Mouse (Mus musculus) limb, embryonic 10.5 days (tissue): Measurements from ENCODE around the gene Isca2. TPM values are rescaled to one million over a fixed set of nuclear protein-coding genes. Genes with fewer than 3 reads are reported as not detected.

ENCODE experiments used
- DNase-seq: peaks from one replicate; pipeline ENCODE4 v3.0.0-alpha.2; 2017; ENCODE audit warnings: low spot score
- H3K27ac ChIP-seq: fragments of 300-500 bp; sonication (generic); 2 replicates; pipeline ENCODE4 v1.5.1; 2016; ENCODE audit warnings: mild to moderate bottlenecking
- H3K27me3 ChIP-seq: fragments of 300-500 bp; sonication (generic); 2 replicates; pipeline ENCODE4 v1.6.1; 2016; ENCODE audit warnings: low read depth, mild to moderate bottlenecking; ENCODE audit not compliant: poor library complexity, severe bottlenecking
- H3K36me3 ChIP-seq: fragments of 300-500 bp; sonication (generic); 2 replicates; pipeline ENCODE4 v1.6.1; 2016; ENCODE audit warnings: mild to moderate bottlenecking, moderate library complexity
- H3K4me1 ChIP-seq: fragments of 300-500 bp; sonication (generic); 2 replicates; pipeline ENCODE4 v1.6.1; 2016
- H3K4me3 ChIP-seq: fragments of 300-500 bp; sonication (generic); 2 replicates; pipeline ENCODE4 v1.5.1; 2016; ENCODE audit warnings: mild to moderate bottlenecking, moderate library complexity
- H3K9me3 ChIP-seq: fragments of 300-500 bp; sonication (generic); replicated peaks from 2 replicates; pipeline ENCODE4 v1.6.1; 2016; ENCODE audit warnings: mild to moderate bottlenecking
- WGBS: fragments of 180-500 bp; shearing (Covaris S2); methylation state at CpG from one replicate; pipeline ENCODE4 v1.1.7; 2016; 5-methylcytosine and 5-hydroxymethylcytosine counted together
- polyA plus RNA-seq: library from polyadenylated mRNA; unstranded; fragments of >200 nt; fragmentation: Nextera tagmentation; extraction: Ambion mirVana; gene quantifications from 2 replicates; pipeline ENCODE4 v1.2.1, GENCODE M21; 2016

Gene Isca2
- 118 and 137 TPM in 2 replicates for polyA plus RNA-seq

GRCm38 (mm10) chr12:84772726-84773441 lies at the start of gene Isca2, which contains the start of gene Npc2:
Gene Isca2, plus strand, starts transcription at chr12:84773251.
Gene Npc2, minus strand, starts transcription at chr12:84773152.
- Histone ChIP-seq H3K9me3 (no peaks in the 10 kb centered on the region), H3K27ac (peak within 1 kb of the TSS; percentile 94), H3K27me3 (no peaks in the 10 kb centered on the region), H3K4me3 (peak within 1 kb of the TSS; percentile 83), H3K36me3 (peaks cover 42% of the 10 kb centered on the region), H3K4me1 (peaks cover 25% of the 10 kb centered on the region)
- DNase-seq, result peak; percentile 96
- under 1% methylated on average over 50 of the region's 50 CpGs for WGBS

GRCm38 (mm10) chr12:84726391-84726790 lies 46.7 kb upstream of the Isca2 start:
- Histone ChIP-seq H3K9me3 (no peaks in the 10 kb centered on the region), H3K27me3 (no peaks in the 10 kb centered on the region), H3K36me3 (no peaks in the 10 kb centered on the region), H3K27ac (no peak overlapping the region), H3K4me1 (peaks cover 5% of the 10 kb centered on the region; the same call in 1 of the 2 replicates), H3K4me3 (no peak overlapping the region)
- no peak for DNase-seq
- 92% methylated on average over 4 of the region's 4 CpGs for WGBS

GRCm38 (mm10) chr12:84726986-84727385 lies 46.1 kb upstream of the Isca2 start:
- Histone ChIP-seq H3K36me3 (no peaks in the 10 kb centered on the region), H3K27ac (no peak overlapping the region), H3K4me3 (no peak overlapping the region), H3K27me3 (no peaks in the 10 kb centered on the region), H3K4me1 (peaks cover 5% of the 10 kb centered on the region; the same call in 1 of the 2 replicates), H3K9me3 (no peaks in the 10 kb centered on the region)
- WGBS, result 34% methylated on average over 4 of the region's 4 CpGs
- DNase-seq, result no peak

GRCm38 (mm10) chr12:84727434-84727833 lies 45.6 kb upstream of the Isca2 start:
- H3K36me3 ChIP-seq, result no peaks in the 10 kb centered on the region
- no peak overlapping the region for H3K27ac ChIP-seq
- H3K4me3 ChIP-seq, result no peak overlapping the region
- no peak for DNase-seq
- peaks cover 5% of the 10 kb centered on the region; the same call in 1 of the 2 replicates for H3K4me1 ChIP-seq
- no peaks in the 10 kb centered on the region for H3K9me3 ChIP-seq
- WGBS, result 57% methylated on average over 5 of the region's 5 CpGs
- no peaks in the 10 kb centered on the region for H3K27me3 ChIP-seq

GRCm38 (mm10) chr12:84728421-84728820 lies 44.6 kb upstream of the Isca2 start:
- H3K4me3 ChIP-seq, result no peak overlapping the region
- WGBS, result 92% methylated on average over 10 of the region's 10 CpGs
- H3K27ac ChIP-seq, result no peak overlapping the region
- no peaks in the 10 kb centered on the region for H3K9me3 ChIP-seq
- DNase-seq, result no peak
- H3K4me1 ChIP-seq, result peaks cover 5% of the 10 kb centered on the region; the same call in 1 of the 2 replicates
- no peaks in the 10 kb centered on the region for H3K36me3 ChIP-seq
- no peaks in the 10 kb centered on the region for H3K27me3 ChIP-seq

- H3K36me3 ChIP-seq, result no peaks in the 10 kb centered on the region
- H3K27ac ChIP-seq, result no peak overlapping the region
- no peaks in the 10 kb centered on the region for H3K27me3 ChIP-seq
- WGBS, result 71% methylated on average over 13 of the region's 13 CpGs
- no peak for DNase-seq
- H3K9me3 ChIP-seq, result no peaks in the 10 kb centered on the region
- no peak overlapping the region for H3K4me3 ChIP-seq
- no peaks in the 10 kb centered on the region for H3K4me1 ChIP-seq
Observed at GRCm38 (mm10) chr12:84733366-84733765, 39.7 kb upstream of the Isca2 start.

GRCm38 (mm10) chr12:84743496-84743895 lies 29.6 kb upstream of the Isca2 start:
- Histone ChIP-seq H3K4me1 (no peaks in the 10 kb centered on the region), H3K27me3 (no peaks in the 10 kb centered on the region), H3K4me3 (no peak overlapping the region), H3K27ac (no peak overlapping the region), H3K36me3 (no peaks in the 10 kb centered on the region), H3K9me3 (no peaks in the 10 kb centered on the region)
- 83% methylated on average over 10 of the region's 10 CpGs for WGBS
- no peak for DNase-seq

GRCm38 (mm10) chr12:84745700-84746099 lies 27.4 kb upstream of the Isca2 start:
- Histone ChIP-seq H3K27me3 (no peaks in the 10 kb centered on the region), H3K9me3 (no peaks in the 10 kb centered on the region), H3K36me3 (no peaks in the 10 kb centered on the region), H3K4me1 (0 out of 2 replicates have a peak, but pooled peaks cover under 1% of the 10 kb centered on the region), H3K4me3 (no peak overlapping the region), H3K27ac (no peak overlapping the region)
- DNase-seq, result no peak
- 67% methylated on average over 4 of the region's 4 CpGs for WGBS

GRCm38 (mm10) chr12:84748134-84748533 lies 24.9 kb upstream of the Isca2 start:
- H3K4me1 ChIP-seq, result peaks cover 17% of the 10 kb centered on the region
- H3K27me3 ChIP-seq, result no peaks in the 10 kb centered on the region
- no peaks in the 10 kb centered on the region for H3K36me3 ChIP-seq
- H3K27ac ChIP-seq, result no peak overlapping the region
- no peaks in the 10 kb centered on the region for H3K9me3 ChIP-seq
- DNase-seq, result no peak
- no peak overlapping the region for H3K4me3 ChIP-seq
- 68% methylated on average over 3 of the region's 3 CpGs for WGBS

- 53% methylated on average over 14 of the region's 14 CpGs for WGBS
- Histone ChIP-seq H3K4me3 (no peak overlapping the region), H3K9me3 (no peaks in the 10 kb centered on the region), H3K4me1 (peaks cover 17% of the 10 kb centered on the region), H3K27ac (no peak overlapping the region), H3K36me3 (peaks cover 11% of the 10 kb centered on the region), H3K27me3 (no peaks in the 10 kb centered on the region)
- DNase-seq, result no peak
Observed at GRCm38 (mm10) chr12:84750661-84751060, 22.4 kb upstream of the Isca2 start.

- WGBS, result 43% methylated on average over 14 of the region's 14 CpGs
- no peak for DNase-seq
- Histone ChIP-seq H3K36me3 (peaks cover 28% of the 10 kb centered on the region), H3K4me1 (peaks cover 17% of the 10 kb centered on the region), H3K4me3 (no peak overlapping the region), H3K27me3 (no peaks in the 10 kb centered on the region), H3K9me3 (no peaks in the 10 kb centered on the region), H3K27ac (no peak overlapping the region)
Observed at GRCm38 (mm10) chr12:84752131-84752977, 20.7 kb upstream of the Isca2 start.

- Histone ChIP-seq H3K27me3 (no peaks in the 10 kb centered on the region), H3K4me3 (no peak overlapping the region), H3K4me1 (peaks cover 17% of the 10 kb centered on the region), H3K36me3 (peaks cover 55% of the 10 kb centered on the region), H3K27ac (no peak overlapping the region), H3K9me3 (no peaks in the 10 kb centered on the region)
- peak; percentile 88 for DNase-seq
- WGBS, result 72% methylated on average over 16 of the region's 16 CpGs
Observed at GRCm38 (mm10) chr12:84755008-84755695, 17.9 kb upstream of the Isca2 start.
